Mouse (Mus musculus) E14TG2a.4 (cell line): ENCODE results near the gene Plekhg3.

Experiments
- CTCF ChIP-seq: conservative IDR thresholded peaks from 2 replicates; pipeline ENCODE4 v1.5.1; 2014; ENCODE audit warnings: low read length
- NANOG ChIP-seq: IDR thresholded peaks from 2 replicates; pipeline ENCODE4 v1.6.1; 2014; ENCODE audit warnings: borderline replicate concordance, low read length, mixed read lengths

DNA sequence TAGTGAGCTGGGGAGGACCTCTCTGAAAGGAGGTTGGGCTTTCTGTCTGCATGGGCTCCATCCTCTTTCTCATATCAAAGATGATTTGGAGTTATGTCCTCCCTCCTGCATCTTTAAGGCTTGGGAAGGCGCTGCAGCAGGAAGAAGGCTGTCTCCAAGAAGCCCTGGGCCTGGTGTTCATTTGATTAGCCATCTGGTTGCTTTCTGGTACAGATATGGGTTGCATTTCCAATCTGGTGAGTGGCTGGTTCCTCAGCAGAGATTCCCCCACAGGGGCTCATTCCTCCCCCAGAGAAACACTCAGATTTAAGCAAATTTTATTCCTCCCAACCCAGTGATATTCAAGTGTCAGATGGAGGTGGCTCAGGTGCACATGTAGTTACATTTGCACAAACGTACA, 65.1 kb downstream of the Plekhg3 start:
- no peak for TF ChIP-seq CTCF
- TF ChIP-seq NANOG = no peak
